Mouse (Mus musculus) embryonic stem cell, embryonic (primary cell): ENCODE measurements at regions not wholly inside any gene's neighbourhood (a gene's known extent, or its start where the extent isn't known, plus 50 kb on each side); places are given as distances from the start of the nearest gene placed in this dataset.
"Not testable (repeated sequence)": the region's sequence is repeated elsewhere in the genome, so short reads cannot be mapped to it uniquely, and the experiment has no call there.

ENCODE experiments used
- CTCF ChIA-PET, 4 experiments: fragments of 300-600 bp in 2 of 4; fragments of 350-600 bp in 2 of 4; sonication (Branson Sonifier 250); formaldehyde crosslinking; loops; one replicate each; lab custom pipeline; 2022; ENCODE audit warnings: inconsistent platforms in 2 of 4; lab: Charles Lee
- POLR2A ChIA-PET, 4 experiments: fragments of 300-600 bp in 2 of 4; fragments of 350-600 bp in 2 of 4; sonication (Branson Sonifier 250); formaldehyde crosslinking; loops; one replicate each; lab custom pipeline; 2022; ENCODE audit warnings: antibody characterized with exemption in 4 of 4, inconsistent platforms in 1 of 4; lab: Charles Lee

DNA sequence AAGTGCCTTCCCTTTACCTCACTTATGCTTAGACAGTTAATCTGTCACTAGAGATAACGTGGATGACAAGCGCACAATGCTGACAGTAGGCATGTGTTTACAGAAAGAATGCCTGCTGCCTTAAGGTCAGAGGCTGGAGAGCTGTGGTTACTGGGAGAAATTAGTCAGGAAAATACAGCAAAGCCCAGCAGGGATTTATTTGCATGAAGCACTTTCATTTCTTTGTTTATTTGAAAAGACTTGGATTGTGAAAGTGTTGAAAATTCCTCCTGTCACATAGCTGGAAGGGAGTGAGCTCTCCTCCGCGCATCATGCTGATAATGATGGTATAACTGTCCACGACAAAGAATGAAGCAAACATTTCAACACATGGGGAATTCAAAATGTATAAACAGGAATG is 237.5 kb upstream of the Speer4f2 start:
- ChIA-PET CTCF (no interaction called here), POLR2A (no interaction called here)

- ChIA-PET POLR2A (no interaction called here), CTCF (no interaction called here)
These were observed 231.4 kb upstream of the Speer4f2 start for GRCm38 (mm10) chr5:17141555-17141954.

- ChIA-PET POLR2A (no interaction called here), CTCF (no interaction called here)
These were observed 198.4 kb upstream of the Speer4f2 start for GRCm38 (mm10) chr5:17174562-17174961.

DNA sequence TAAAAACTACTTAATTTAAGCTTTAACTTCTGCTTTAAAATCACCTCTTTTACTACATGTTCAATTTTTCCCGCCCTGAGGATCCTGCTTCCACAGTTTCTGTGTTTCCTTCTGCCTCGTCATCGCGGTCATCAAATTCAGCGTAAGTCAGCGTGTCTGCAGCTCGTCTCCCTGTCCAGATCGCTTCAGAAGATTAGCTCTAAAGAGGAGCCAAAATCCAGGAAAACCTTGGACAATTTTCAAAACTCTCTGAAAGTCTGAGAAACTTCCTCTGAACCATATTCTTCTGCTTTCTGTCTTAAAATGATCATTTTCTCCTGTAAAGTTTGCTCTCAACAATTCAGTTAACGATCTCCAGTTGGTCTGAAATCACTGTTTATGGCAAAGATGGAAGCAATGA is 196.2 kb upstream of the Speer4f2 start:
- ChIA-PET CTCF (no interaction called here), POLR2A (no interaction called here)

- ChIA-PET CTCF (no interaction called here), POLR2A (no interaction called here)
These were observed 164.3 kb upstream of the Speer4f2 start for GRCm38 (mm10) chr5:17208554-17209283.

DNA sequence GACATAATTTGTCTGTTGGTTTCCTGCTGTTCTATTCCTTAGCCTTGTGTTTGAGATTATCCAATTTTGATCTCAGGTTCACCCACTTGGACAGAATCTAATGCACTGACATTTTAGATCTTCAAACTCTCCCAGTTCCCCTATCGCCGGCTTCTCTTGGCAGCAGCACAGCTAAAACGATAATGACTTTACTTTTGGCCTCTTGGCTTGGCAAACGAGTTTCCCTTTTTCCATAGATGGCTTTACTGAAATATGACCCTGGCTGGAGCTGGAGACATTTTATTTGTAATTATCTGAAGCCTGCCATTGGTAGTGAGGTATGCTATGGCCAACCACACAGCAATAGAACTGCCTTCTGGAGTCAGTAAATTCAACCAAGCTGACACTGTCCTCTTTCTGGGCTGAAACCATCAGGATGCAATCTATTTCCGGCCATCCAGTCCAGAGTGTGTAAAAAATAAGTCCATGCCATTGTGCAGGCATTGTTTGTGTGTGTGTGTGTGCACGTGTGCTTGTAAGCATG is 162.2 kb upstream of the Speer4f2 start:
- ChIA-PET CTCF (interaction anchor here in 1 of 4 experiments (0.6 kb wide), 1 partner anchor 69 kb away, joined by 3 read pairs; no protein-coding TSS in a partner anchor), POLR2A (interaction anchor here in 1 of 4 experiments (1.5 kb wide), 1 partner anchor 26 kb away, joined by 3 read pairs; no protein-coding TSS in a partner anchor)

GRCm38 (mm10) chr5:17223542-17223941 is 149.4 kb upstream of the Speer4f2 start:
- POLR2A ChIA-PET, CTCF ChIA-PET: not testable (repeated sequence)

- ChIA-PET CTCF (no interaction called here), POLR2A (interaction anchor here in 1 of 4 experiments (0.6 kb wide), 1 partner anchor 224 kb away, joined by 5 read pairs; no protein-coding TSS in a partner anchor)
These were observed 125.0 kb upstream of the Speer4f2 start for GRCm38 (mm10) chr5:17247732-17248606.

DNA sequence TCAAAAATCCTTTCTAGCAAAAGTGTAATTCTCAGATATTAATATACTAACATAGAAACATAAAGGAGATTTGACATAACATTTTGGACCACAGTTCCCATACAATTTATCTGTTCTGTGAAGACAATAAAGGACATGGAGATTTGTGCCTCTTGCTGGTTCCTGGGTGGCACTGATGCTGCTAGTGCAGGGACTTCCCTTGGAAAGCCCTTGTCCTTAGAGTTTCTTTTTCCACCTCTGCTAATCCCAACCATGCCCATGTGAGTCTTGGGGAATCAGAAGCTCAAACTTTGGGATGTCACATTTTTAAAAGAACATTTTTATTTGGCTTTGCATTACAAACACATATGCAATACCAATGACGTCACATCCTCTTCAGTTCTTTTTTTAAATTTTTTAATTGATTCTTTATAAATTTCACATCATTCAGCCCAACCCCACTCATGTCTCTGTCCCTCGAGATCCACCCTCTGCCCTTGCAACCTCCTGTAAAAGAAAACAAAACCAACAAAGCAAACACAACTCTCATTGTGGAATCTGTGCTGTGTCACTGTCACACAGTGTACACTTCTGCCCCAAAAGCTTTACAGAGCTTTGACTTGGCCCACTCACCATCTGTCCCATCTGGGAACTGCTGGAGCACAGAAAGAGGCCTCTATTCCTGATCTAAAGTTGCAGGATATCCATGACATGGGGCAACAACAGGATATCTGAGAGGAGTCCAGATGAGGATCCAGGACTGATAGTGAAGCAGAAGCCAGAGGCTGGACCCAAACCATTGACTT is 112.2 kb upstream of the Speer4f2 start:
- CTCF ChIA-PET, result no interaction called here
- POLR2A ChIA-PET, result no interaction called here

GRCm38 (mm10) chr5:17262126-17262525 is 110.9 kb upstream of the Speer4f2 start:
- POLR2A ChIA-PET, result no interaction called here
- CTCF ChIA-PET, result no interaction called here

GRCm38 (mm10) chr5:17271153-17271552 is 101.8 kb upstream of the Speer4f2 start:
- ChIA-PET CTCF (no interaction called here), POLR2A (interaction anchor here in 1 of 4 experiments (1.3 kb wide), 1 partner anchor 1956 kb away, joined by 3 read pairs; the partner anchor contains the start of gene Magi2)

- CTCF ChIA-PET, result no interaction called here
- POLR2A ChIA-PET, result interaction anchor here in 1 of 4 experiments (1.3 kb wide), 1 partner anchor 1955 kb away, joined by 3 read pairs; the partner anchor contains the start of gene Magi2
These were observed 101.1 kb upstream of the Speer4f2 start for GRCm38 (mm10) chr5:17271722-17272479.

DNA sequence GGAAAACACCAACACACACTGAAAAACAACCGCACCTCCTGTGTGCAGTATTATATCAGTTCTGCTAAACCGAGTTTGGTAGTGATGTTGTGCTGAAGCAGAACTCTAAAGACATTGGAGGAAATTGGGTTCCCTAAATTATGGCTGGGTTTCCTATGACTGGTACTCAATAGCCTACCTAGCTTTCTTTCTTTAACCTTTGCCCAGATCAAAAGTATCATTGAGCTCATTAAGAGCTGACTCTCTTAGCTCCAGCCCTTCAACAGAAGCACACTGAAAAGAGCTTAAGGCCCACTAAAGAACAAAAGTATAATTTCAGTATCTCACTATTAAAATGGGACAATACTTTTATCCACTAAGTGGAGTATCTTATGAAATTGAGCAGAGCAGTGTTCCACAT is 97.6 kb upstream of the Speer4f2 start:
- ChIA-PET CTCF (no interaction called here), POLR2A (no interaction called here)

DNA sequence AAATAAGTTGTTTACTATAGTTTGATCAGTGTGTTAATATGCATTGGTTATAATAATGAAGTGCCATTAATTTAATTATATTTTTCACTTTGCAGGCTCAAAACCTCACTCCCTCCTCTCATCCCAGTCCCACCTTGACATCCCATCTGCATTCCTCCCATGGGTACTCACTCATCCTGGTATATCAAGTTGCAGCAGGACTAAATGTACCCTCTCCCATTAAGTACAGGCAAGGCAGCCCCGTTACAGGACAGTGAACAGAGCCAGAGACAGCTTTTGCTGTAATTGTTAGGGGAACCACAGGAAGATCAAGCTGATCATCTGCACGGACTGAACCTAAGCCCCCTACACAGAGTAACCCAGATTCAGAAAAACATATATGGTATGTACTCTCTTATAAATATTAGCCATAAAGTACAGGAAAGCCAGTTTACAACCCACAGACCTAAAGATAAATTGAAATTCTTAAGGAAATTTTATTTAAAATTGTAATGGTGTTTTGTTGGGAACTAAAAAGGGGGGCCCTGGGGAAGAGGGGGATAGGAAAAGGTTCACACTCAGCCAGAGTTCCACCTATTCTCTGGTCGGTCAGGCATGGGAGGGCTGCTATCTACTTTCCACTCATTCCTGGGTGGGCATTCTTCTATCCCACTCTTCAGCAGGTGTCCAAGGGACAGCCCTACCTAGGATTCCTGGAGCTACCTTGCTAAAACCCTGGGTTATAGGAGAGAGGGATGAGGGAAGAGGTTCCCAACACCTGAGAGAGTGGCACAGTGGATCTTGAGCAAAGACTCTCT is 96.0 kb upstream of the Speer4f2 start:
- CTCF ChIA-PET, result interaction anchor here in 1 of 4 experiments (0.6 kb wide), 1 partner anchor 70 kb away, joined by 4 read pairs; no protein-coding TSS in a partner anchor
- POLR2A ChIA-PET, result interaction anchor here in 1 of 4 experiments (1.0 kb wide), 1 partner anchor 12 kb away, joined by 3 read pairs; no protein-coding TSS in a partner anchor

DNA sequence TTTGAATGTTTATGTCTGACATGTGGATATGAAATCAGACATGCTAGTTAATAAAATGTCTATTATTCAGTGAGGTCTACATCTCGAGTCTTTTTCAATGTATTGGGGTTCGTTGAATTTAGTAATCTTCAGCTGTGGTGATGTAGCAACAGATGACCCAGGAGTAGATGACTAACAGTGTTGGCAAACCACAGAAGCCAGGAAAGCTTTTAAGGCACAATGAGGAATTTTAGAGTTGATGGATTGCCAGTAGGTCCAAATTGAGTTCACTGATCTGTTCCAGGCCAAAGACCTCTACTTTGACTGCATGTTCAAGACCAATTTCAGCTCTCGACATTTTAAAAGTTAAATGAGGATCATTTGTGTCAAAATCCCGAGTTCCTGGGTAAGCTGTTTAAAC is 92.8 kb upstream of the Speer4f2 start:
- POLR2A ChIA-PET, result no interaction called here
- CTCF ChIA-PET, result no interaction called here

- CTCF ChIA-PET, result no interaction called here
- POLR2A ChIA-PET, result no interaction called here
These were observed 92.0 kb upstream of the Speer4f2 start for GRCm38 (mm10) chr5:17280951-17281350.

GRCm38 (mm10) chr5:17289028-17289427 is 84.0 kb upstream of the Speer4f2 start:
- POLR2A ChIA-PET, result no interaction called here

GRCm38 (mm10) chr5:17292559-17292958 is 80.4 kb upstream of the Speer4f2 start:
- ChIA-PET POLR2A (no interaction called here), CTCF (no interaction called here)

More at GRCm38 (mm10) chr5:17289028-17289427, 84.0 kb upstream of the Speer4f2 start:
- CTCF ChIA-PET, result no interaction called here
